Mouse (Mus musculus): ENCODE measurements around the gene Mrpl10.

The Mrpl10 gene

GRCm38 (mm10) chr11:97029686-97030417 lies 11.5 kb upstream of the Mrpl10 start, which contains the start of gene Scrn2:
Scrn2 (plus strand) TSS chr11:97029938.
- DNase-seq (ENCODE audit: low read depth, low spot score): peak; percentile 73

GRCm38 (mm10) chr11:97030426-97030825 lies 10.9 kb upstream of the Mrpl10 start:
- no peak for DNase-seq (ENCODE audit: low read depth, low spot score)

- DNase-seq (ENCODE audit: low read depth, low spot score): no peak
Measured at GRCm38 (mm10) chr11:97031977-97032376, 9.4 kb upstream of the Mrpl10 start.

- DNase-seq (ENCODE audit: low read depth, low spot score): no peak
Measured at GRCm38 (mm10) chr11:97032499-97032898, 8.9 kb upstream of the Mrpl10 start.

GRCm38 (mm10) chr11:97033781-97034180 lies 7.6 kb upstream of the Mrpl10 start:
- no peak for DNase-seq (ENCODE audit: low read depth, low spot score)

- no peak for DNase-seq (ENCODE audit: low read depth, low spot score)
Measured at GRCm38 (mm10) chr11:97036141-97036540, 5.2 kb upstream of the Mrpl10 start.

- no peak for DNase-seq (ENCODE audit: low read depth, low spot score)
Measured at GRCm38 (mm10) chr11:97038881-97039280, 2.5 kb upstream of the Mrpl10 start.

- DNase-seq (ENCODE audit: low read depth, low spot score): no peak
Measured at GRCm38 (mm10) chr11:97040301-97041021, 899 bp upstream of the Mrpl10 start.

- DNase-seq (ENCODE audit: low read depth, low spot score): no peak
Measured at GRCm38 (mm10) chr11:97044902-97045301, 3.5 kb downstream of the Mrpl10 start.

GRCm38 (mm10) chr11:97045861-97046260 lies 4.5 kb downstream of the Mrpl10 start:
- no peak for DNase-seq (ENCODE audit: low read depth, low spot score)

- no peak for DNase-seq (ENCODE audit: low read depth, low spot score)
Measured at GRCm38 (mm10) chr11:97048090-97048650, 6.8 kb downstream of the Mrpl10 start.

GRCm38 (mm10) chr11:97049492-97050085 lies 8.2 kb downstream of the Mrpl10 start:
- DNase-seq (ENCODE audit: low read depth, low spot score): no peak

- DNase-seq (ENCODE audit: low read depth, low spot score): no peak
Measured at GRCm38 (mm10) chr11:97050216-97050943, 9.0 kb downstream of the Mrpl10 start, which contains the start of gene Osbpl7. Osbpl7 (plus strand) TSS chr11:97050628.

GRCm38 (mm10) chr11:97050944-97051586 lies 9.7 kb downstream of the Mrpl10 start:
- DNase-seq (ENCODE audit: low read depth, low spot score): no peak

GRCm38 (mm10) chr11:97052219-97052646 lies 10.9 kb downstream of the Mrpl10 start:
- DNase-seq (ENCODE audit: low read depth, low spot score): peak; percentile 43

- DNase-seq (ENCODE audit: low read depth, low spot score): no peak
Measured at GRCm38 (mm10) chr11:97063274-97063920, 22.0 kb downstream of the Mrpl10 start.

GRCm38 (mm10) chr11:97063921-97064295 lies 22.5 kb downstream of the Mrpl10 start:
- no peak for DNase-seq (ENCODE audit: low read depth, low spot score)

GRCm38 (mm10) chr11:97065538-97066295 lies 24.4 kb downstream of the Mrpl10 start:
- no peak for DNase-seq (ENCODE audit: low read depth, low spot score)

- DNase-seq (ENCODE audit: low read depth, low spot score): no peak
Measured at GRCm38 (mm10) chr11:97066656-97067360, 25.4 kb downstream of the Mrpl10 start.

All from c-Kit-negative CD71-positive TER-119-positive erythroid progenitor cells, embryonic 14.5 days (primary cell).